Mouse (Mus musculus): ENCODE measurements around the gene Rogdi.

The Rogdi gene

DNA sequence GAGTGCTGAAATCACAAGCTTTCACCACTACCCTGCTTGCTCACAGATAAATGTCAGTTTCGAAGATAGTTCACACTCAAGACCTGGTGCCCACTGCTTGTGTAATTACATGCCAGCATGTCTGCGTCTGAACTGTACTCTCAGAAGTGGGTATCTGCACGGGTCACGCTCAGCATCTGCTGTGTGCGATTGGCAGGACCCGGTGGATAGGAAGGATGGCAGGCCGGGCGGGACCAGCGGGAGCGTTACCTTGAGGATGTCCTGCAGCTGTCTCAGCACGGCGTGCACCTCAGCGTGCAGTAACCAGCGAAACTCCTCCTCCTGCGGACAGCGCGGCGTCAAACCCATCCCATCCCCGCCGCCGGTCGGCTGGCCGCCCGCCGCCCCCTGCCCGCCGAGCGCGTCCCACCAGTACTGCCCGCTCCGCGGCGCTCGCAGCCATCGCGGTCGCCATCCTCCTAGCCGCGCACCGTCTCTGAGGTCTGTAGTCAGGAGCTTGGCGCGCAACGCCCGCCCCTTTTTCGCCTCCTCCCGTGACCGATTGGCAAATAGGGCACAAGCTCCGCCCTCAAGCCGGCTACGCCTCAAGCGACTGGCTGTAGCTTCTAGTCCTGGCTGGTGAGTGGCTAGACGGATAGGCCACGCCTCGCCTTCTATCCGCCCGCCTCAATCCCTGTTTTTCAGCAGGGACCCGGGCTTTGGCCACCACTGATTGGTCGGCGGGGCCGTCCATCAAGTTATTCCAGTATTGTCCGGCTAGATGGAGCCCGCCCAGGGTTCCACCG lies at the start of gene Rogdi:
Gene Rogdi (minus strand): TSS at position 500 of the 785 bp plus-strand sequence.
- peak; percentile 95 for DNase-seq (ENCODE audit: low spot score)

DNA sequence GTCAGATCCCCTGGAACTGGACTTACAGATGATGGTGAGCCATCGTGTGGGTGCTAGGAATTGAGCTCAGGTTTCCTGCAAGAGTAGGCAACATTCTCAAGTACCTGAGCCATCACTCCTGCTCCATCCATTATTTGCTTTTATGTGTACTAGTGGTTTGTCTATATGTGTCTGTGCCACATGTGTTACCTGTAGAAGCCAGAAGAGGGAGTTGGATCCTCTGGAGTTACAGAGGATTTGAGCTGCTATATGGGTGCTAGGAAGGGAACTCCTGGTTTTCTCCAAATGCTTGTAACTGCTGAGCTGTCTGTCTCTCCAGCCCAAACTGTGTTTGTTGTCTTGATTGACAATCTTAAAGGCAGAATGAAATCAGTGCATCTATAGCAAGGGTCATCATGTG lies 44.8 kb upstream of the Rogdi start:
- DNase-seq (ENCODE audit: low spot score): no peak

DNA sequence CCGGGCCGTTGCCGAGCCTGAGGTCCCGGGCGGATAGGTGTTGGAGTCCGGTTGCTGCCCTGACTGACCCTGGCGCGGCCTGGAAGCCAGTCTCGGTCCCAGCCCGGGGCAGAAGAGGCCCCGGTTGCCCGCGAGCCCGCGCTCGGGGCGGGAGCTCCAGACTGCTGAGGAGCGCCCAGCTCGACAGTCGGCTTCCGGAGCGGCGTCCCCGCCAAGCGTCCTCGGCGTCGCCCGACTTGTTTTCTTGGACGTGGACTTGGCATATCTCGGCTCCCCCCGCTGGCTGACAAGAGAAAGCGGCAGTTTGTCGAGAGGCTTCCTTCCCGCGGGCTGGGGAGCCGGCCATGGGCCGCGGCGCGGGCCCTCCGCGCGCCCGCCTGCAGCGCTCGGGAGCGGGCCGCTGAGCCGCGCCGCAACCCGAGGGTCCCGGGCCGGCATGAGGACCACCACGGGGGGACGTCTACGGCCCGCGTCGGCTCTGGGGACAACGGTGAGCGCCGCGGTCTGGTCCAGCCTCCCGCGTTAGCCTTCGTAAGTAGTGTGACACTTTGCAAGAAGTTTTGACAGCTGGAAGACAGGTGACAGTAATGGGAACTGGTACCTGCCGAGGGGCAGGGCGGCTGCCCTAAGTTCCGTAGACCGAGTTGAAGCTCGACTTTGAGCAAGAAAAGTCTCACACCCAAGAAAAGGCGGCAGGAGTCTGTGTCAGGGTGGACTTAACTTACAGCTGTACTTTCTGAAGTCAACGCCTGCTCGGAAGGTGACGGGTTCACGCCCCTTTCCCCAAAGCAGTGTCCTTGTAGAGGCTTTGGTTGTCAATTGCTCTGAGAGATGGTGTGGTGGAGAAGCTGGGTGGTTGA lies 37.1 kb upstream of the Rogdi start:
- DNase-seq (ENCODE audit: low spot score): peak; percentile 33

- peak; percentile 95 for DNase-seq (ENCODE audit: low spot score)
Measured at GRCm38 (mm10) chr16:5049774-5050234, 36.5 kb upstream of the Rogdi start, which contains the start of the genes Glyr1 and Ubn1. Gene Glyr1 (minus strand): TSS chr16:5049863. Gene Ubn1 (plus strand): TSS chr16:5050057.

GRCm38 (mm10) chr16:5049182-5049773 lies 35.9 kb upstream of the Rogdi start:
- no peak for DNase-seq (ENCODE audit: low spot score)

DNA sequence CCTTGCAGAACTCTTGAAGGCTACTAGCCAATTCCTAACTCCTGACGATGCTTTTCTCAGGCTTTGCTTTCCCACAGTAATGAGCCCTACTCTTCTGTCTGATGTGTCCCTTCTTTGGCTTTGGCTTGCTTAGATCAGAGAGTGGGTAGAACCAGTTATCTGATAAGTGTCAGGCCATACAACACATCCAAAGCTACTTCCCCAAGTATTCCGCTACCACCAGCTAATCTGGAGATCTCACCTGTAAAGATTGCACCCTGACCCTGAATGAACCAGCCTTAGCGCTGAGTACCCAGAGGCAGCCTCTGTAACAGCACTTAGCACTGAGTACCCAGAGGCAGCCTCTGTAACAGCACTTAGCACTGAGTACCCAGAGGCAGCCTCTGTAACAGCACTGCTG lies 32.0 kb upstream of the Rogdi start:
- no peak for DNase-seq (ENCODE audit: low spot score)

DNA sequence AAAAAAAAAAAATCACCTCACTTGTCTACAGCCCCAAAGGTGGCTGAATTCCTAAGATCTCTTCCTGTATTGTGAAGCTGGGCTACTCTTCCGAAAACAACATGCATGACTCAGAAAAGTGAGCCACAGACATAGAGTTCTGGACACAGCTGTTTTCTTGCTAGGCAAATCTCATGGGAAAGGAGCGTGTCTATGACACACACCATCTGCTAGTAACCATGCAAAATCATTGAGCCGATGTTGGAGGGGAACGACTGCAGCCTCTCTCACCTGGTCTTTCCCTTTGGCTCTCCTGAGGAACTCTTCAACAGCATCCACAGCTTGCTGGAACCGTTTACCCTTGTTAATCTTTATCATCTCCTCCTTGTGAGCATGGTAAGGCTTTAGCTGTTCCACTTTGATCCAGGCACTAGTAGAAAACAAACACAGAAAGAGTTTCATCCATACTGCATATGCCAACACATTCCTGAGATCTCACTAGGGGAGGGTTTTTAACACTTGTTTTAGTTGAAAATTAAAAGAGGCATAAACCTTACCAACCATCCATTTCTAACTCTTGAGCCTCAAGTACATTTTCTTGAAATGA lies 23.4 kb upstream of the Rogdi start:
- DNase-seq (ENCODE audit: low spot score): no peak

GRCm38 (mm10) chr16:5035591-5035990 lies 22.2 kb upstream of the Rogdi start:
- no peak for DNase-seq (ENCODE audit: low spot score)

DNA sequence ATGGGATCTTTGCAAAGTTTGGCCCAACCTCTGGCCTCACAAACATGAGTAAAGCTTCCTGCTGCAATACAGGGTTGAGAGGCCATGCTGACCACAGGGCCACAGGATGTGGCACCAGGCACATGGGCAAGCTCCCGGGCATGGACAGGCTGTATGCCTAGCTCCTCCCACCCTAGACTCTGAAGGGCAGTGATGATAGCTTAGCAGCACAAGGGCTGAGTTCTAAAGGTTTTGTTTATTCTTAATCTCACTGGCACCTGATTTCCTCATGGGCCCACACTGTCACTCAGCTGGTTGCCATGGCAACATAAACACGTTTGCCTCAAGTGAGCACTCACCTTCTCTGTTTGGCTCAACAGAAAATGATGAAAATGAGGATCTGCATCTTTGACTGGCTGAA lies 16.5 kb upstream of the Rogdi start:
- DNase-seq (ENCODE audit: low spot score): no peak

GRCm38 (mm10) chr16:5024021-5024420 lies 10.7 kb upstream of the Rogdi start:
- DNase-seq (ENCODE audit: low spot score): no peak

GRCm38 (mm10) chr16:5014578-5014977 lies 1.2 kb upstream of the Rogdi start:
- DNase-seq (ENCODE audit: low spot score): no peak

DNA sequence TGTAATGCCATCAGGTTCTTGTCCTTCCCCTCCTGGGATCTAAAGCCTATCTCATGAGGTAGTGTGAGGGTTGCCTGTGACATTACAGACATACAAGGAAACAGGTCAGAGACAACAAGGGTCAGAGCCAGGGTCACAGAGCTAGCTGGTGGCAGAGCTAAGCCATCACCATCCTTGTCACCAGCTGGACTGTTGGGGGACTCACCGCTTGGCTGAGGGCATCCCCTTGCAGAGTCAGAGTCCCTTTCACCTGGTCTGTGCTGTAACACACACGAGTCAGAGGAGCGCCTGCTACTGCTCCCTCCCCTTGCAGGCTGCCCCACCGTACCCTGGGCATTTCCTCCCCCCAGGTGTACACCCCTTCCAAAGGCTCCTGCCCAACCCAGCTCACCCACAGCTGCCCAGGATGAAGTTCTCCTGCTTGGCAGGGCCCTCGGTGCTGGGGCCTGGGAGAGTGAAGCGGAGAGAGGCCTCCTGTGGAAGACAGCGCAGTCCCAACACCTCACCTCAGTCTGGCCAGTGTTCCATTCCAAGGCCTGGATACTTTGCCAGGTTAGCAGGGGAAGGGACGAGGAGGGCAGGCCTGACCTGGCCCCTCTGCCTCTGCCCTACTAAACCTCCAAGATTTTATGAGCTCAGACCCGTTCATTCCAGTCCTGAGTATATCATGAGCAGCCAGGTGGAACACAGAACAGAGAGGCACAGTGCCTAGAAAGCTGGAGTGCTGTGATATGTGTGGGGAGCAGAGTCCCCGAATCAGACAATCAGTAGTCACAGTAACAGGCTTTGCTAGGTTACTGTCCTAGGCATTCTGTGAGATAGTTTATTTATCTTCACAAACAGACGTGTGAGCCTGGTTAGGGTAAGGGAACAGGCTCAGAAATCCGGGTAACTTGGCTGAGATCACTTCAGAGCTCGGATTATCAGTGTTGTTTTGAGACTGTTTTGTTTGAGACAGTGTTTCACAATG lies 1.0 kb downstream of the Rogdi start:
- DNase-seq (ENCODE audit: low spot score): no peak

DNA sequence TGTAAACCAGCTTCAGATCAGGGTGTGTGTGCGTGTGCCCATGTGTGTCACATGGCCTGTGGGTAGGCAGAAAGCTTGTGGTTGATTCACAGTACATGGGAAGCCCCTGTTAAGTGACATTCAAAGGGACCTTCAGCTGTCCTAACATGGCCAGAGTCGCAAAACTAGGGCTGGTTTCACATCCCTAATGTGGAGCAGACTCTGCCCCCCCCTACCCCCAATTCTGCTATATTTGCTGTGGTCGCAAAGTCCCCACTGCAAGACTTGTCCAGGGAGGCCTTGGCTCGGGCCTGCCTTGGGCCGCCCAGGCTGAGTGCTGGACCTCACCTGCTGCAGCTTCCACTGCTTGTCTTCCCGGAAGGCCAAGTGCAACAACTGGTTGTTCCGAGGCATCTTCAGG lies 2.1 kb downstream of the Rogdi start:
- no peak for DNase-seq (ENCODE audit: low spot score)

DNA sequence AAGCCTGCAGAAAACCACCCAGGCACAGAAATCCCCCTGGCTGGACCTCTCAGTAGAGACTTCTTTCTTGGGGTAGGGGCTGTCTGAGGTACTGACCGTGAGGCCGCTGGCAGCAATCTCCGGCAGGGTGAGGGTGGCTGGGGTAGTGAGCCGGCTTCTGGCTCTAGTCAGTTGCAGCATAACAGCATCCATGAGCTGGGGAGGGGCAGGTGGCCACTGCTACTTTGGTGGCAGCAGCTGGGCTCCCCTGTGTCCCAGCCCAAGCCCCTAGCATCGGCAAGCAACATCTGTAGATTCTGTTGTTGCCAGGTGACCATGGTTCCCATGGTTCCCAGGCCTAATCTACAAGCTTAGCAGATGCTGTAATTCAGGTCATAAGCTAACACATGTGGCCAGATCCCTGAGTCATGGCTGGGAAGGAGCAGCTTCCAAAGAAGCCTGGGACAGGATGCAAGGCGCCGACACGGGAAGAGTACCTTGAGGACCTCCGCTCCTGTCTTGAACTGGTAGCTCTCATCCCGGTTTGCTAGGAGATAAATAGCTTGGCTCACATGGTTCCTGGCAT lies 2.9 kb downstream of the Rogdi start:
- no peak for DNase-seq (ENCODE audit: low spot score)

GRCm38 (mm10) chr16:5008076-5008475 lies 5.3 kb downstream of the Rogdi start:
- DNase-seq (ENCODE audit: low spot score): no peak

DNA sequence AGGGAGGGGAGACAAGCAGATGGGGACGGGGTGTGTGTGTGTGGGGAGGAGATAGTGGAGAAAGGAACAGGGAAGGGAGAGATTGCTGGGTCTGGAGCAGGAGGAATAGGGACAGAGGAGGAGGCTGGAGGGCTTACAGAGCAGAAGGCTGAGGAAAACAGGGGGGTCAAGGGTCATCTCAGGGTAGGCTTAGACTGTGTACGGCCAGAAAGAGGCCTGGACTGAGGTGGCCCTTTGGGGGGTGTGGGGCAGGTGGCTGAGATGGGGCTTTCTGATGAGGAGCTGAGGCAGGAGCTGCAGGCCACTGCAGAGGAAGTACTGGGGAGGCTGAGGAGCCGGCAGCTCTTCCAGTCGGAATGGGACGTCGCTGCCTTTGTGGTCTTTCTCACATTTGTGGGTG lies 5.9 kb downstream of the Rogdi start:
- no peak for DNase-seq (ENCODE audit: low spot score)

- DNase-seq (ENCODE audit: low spot score): no peak
Measured at GRCm38 (mm10) chr16:5007067-5007466, 6.3 kb downstream of the Rogdi start, which contains the start of gene Smim22. Gene Smim22 (plus strand): TSS chr16:5007288.

- no peak for DNase-seq (ENCODE audit: low spot score)
Measured at GRCm38 (mm10) chr16:5000611-5001010, 12.7 kb downstream of the Rogdi start.

DNA sequence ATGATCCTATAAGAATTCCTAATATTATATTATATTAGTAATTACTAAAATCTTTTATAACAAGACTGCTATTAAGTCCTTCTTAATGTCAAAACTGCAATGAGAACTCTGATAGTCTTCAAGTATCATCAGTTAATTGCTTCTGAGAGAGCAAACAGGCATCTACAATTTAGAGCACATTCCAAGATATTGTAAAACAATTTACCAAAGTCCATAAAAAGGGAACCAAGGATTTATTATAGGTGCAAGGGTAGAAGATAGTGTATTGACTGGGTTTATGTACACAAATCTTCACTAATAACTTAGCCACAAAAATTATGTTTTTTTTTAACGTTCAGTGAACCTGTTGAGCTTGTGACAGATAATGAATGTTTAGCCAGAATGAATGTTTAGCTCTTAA lies 14.4 kb downstream of the Rogdi start:
- DNase-seq (ENCODE audit: low spot score): no peak

DNA sequence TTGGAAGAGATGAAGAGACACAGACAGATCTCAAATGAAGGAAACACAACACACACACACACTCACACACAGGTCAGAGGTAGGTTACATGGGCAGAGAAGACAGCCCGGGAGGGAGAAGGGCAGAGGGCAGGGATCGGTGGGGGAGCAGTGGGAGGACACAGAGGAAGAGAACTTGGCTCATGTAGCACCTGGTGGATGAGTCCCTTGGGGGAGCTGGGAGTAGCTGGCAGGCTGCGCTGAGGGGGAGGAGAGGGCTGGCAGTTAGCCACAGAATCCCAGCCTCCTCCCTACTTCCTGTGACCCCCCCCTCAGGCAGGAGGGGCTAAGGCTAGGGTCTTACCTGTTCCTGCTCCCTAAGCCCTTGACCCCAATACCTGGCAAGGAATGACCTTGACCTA lies 15.8 kb downstream of the Rogdi start, which contains the start of gene Sept12:
Gene Sept12 (minus strand): TSS at position 300 of the 400 bp plus-strand sequence.
- DNase-seq (ENCODE audit: low spot score): no peak

All from urinary bladder, postnatal 10 days (tissue).